Mouse (Mus musculus): ENCODE results near the gene Fgr. TPM values are rescaled to one million over a fixed set of nuclear protein-coding genes. Genes with fewer than 3 reads are reported as not detected.

Fgr gene
- polyA plus RNA-seq, 1 experiment, result not detected

DNA sequence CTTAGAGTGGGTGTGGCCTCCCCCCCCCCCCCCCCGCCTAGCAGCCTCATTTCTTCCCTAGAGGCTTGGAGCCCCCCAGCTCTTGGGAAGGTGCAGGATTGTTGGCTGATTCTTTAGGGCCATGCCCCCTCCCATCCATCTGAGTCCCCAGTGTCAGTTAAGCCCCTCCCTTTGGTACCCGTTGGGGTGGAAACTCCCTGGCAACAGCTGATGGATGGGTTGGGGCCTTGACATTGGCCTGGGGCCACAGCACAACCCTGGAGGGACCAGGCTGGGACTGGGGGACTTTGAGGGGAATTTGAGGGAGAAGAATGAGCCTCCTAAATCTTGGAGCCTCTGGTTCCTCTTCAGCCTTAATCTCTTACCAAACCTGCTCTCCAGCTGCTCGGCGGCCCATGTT, 50.5 kb downstream of the Fgr start:
- TF ChIP-seq CTCF (IDR thresholded peaks at IDR 0.05; ENCODE audit: insufficient read depth, low read depth, low read length) (no peak), POLR2A (IDR thresholded peaks at IDR 0.05; ENCODE audit: insufficient read depth, low read depth, low read length) (no peak)
- Histone ChIP-seq H3K4me1 (ENCODE audit: control insufficient read depth, insufficient read depth, low read length) (peaks cover 72% of the 10 kb centered on the region), H3K27ac (ENCODE audit: insufficient read depth, low read depth, low read length) (no peak overlapping the region), H3K4me3 (ENCODE audit: insufficient read depth, low read depth, low read length) (no peak overlapping the region)
- WGBS, result 38% methylated on average over 3 of the region's 4 CpGs

DNA sequence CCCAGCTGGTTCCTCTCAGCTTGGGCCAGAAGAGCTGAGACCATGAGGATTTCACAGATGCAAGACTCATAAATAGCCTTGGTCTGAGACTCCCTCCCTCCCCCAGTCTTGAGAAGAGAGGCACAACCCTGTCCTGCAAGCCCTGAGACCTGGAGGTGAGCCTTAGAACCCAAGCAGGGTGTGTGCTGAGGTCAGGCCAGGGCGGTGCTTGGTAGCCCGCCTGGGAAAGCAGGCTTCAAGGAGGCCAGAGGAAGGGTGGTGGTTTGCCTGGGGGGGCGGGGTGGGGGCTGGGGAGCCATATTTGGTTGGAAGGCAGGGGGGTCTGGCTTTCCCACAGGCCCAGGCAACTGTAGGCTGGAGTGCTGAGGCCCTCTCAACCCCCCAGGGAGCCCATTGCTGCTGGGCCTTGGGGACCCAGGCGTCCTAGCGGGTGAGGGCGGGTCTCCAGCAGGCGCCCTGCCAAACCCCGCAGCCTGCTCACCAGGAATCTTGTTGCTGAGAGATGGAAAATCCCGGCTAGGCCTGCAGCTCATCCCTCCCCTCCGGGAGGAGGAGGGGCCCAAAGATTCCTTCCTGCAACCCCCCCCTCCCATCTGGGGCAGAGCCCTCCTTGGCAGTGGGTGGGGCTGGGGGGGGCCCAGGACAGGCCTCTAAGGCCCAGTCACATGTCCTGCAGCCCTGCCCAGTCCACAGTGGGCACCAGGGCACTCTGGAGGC, 51.2 kb downstream of the Fgr start:
- 17% methylated on average over 9 of the region's 10 CpGs for WGBS
- Histone ChIP-seq H3K4me3 (ENCODE audit: insufficient read depth, low read depth, low read length) (no peak overlapping the region), H3K4me1 (ENCODE audit: control insufficient read depth, insufficient read depth, low read length) (peaks cover 67% of the 10 kb centered on the region), H3K27ac (ENCODE audit: insufficient read depth, low read depth, low read length) (no peak overlapping the region)
- TF ChIP-seq POLR2A (IDR thresholded peaks at IDR 0.05; ENCODE audit: insufficient read depth, low read depth, low read length) (no peak), CTCF (IDR thresholded peaks at IDR 0.05; ENCODE audit: insufficient read depth, low read depth, low read length) (no peak)

DNA sequence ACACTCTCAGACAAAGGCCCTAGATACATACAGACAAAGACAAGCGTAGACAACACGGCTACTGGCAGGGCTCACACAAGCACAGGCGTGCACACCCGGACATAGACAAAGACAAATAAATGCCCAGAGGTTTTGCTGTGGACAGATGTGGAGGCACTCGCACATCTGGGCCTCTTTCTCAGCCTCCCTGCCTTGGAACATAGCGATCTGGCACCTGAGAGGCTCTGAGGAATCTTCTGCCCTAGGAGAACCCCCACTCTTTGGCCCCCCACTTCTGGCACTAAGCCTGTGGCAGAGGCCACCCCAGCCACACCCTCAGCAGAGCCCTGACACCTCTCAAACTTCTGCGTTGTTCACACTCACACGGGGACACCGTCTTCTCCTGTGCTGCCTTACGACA, 52.4 kb downstream of the Fgr start:
- peaks cover 56% of the 10 kb centered on the region for H3K4me1 ChIP-seq (ENCODE audit: control insufficient read depth, insufficient read depth, low read length)
- no peak for TF ChIP-seq CTCF (IDR thresholded peaks at IDR 0.05; ENCODE audit: insufficient read depth, low read depth, low read length)
- no peak for TF ChIP-seq POLR2A (IDR thresholded peaks at IDR 0.05; ENCODE audit: insufficient read depth, low read depth, low read length)
- no peak overlapping the region for H3K27ac ChIP-seq (ENCODE audit: insufficient read depth, low read depth, low read length)
- WGBS, result 61% methylated on average over 10 of the region's 10 CpGs
- H3K4me3 ChIP-seq (ENCODE audit: insufficient read depth, low read depth, low read length), result no peak overlapping the region

DNA sequence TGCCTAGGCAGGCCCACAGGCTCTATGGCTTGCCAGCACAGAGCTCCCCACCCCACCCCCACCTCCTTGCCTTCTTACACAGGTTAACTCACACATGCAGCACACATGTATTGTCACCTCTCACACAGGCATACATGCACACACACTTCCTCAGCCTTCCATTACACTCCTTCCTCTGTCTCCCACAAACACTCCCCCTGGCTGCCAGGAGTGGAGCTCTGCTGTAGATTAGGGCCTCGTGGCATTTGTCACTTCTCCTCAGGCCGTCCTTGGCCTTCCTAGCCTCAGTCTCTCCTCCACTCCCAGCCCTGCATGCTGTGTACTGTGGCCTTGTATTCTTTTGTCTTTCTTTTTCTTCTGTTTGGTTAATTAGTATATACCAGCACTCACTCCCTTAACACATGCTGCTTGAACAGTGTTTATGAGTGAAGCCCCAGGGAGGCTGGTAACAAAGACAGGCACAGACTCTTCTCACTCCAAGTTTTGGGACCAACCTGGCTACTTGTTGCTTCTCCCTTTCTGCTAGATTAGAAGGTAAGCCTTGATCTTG, 53.0 kb downstream of the Fgr start:
- no peak for TF ChIP-seq POLR2A (IDR thresholded peaks at IDR 0.05; ENCODE audit: insufficient read depth, low read depth, low read length)
- 0 out of 2 replicates have a peak, but pooled peaks have one; percentile 15 for TF ChIP-seq CTCF (IDR thresholded peaks at IDR 0.05; ENCODE audit: insufficient read depth, low read depth, low read length)
- no peak overlapping the region; the same call in 1 of the 2 replicates for H3K27ac ChIP-seq (ENCODE audit: insufficient read depth, low read depth, low read length)
- H3K4me1 ChIP-seq (ENCODE audit: control insufficient read depth, insufficient read depth, low read length), result peaks cover 54% of the 10 kb centered on the region
- WGBS, result 18% methylated on average over 2 of the region's 2 CpGs
- H3K4me3 ChIP-seq (ENCODE audit: insufficient read depth, low read depth, low read length), result no peak overlapping the region

DNA sequence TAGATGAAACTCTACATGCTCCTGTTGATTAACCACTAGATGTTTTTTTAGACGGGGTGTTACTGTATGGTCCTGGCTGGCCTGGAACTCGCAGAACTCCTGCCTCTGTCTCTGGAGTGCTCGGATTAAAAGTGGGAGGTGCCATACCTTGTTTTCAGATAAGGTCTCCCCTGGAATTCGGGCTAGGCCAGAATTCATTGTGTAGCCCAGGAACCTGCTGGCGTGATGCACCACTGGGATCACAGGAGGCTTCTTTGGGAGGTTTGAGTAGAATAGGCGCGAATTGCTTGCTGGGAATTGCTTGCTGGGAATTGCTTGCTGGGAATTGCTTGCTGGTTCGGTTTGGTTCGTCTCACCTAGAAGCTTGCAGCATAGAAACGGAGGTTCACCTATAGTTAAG, 53.8 kb downstream of the Fgr start:
- Histone ChIP-seq H3K27ac (ENCODE audit: insufficient read depth, low read depth, low read length) (no peak overlapping the region), H3K4me1 (ENCODE audit: control insufficient read depth, insufficient read depth, low read length) (peaks cover 51% of the 10 kb centered on the region), H3K4me3 (ENCODE audit: insufficient read depth, low read depth, low read length) (no peak overlapping the region)
- no peak for TF ChIP-seq CTCF (IDR thresholded peaks at IDR 0.05; ENCODE audit: insufficient read depth, low read depth, low read length)
- no peak for TF ChIP-seq POLR2A (IDR thresholded peaks at IDR 0.05; ENCODE audit: insufficient read depth, low read depth, low read length)
- WGBS, result 72% methylated on average over 10 of the region's 10 CpGs

DNA sequence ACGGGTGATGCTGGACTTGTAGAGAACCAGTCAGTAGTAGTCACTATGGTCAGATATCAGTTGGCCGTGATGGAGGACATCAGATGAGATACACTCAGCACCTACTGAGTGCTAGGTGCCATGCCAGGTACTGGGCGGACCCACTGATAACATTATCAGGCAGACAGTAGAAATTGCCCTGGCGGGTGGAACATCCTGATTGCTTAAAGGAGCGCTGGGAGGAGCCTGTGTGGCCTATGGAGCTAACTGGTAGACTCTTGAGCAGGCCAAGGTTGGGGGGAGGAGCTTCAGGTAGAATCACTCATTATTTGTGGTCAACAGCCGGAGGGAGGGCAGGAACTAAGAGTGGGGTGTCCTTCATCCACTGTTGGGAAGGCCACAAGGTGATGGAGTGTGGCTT, 54.3 kb downstream of the Fgr start:
- Histone ChIP-seq H3K4me1 (ENCODE audit: control insufficient read depth, insufficient read depth, low read length) (peaks cover 47% of the 10 kb centered on the region), H3K4me3 (ENCODE audit: insufficient read depth, low read depth, low read length) (no peak overlapping the region), H3K27ac (ENCODE audit: insufficient read depth, low read depth, low read length) (no peak overlapping the region)
- TF ChIP-seq CTCF (IDR thresholded peaks at IDR 0.05; ENCODE audit: insufficient read depth, low read depth, low read length) (no peak), POLR2A (IDR thresholded peaks at IDR 0.05; ENCODE audit: insufficient read depth, low read depth, low read length) (no peak)
- 92% methylated on average over 6 of the region's 6 CpGs for WGBS

DNA sequence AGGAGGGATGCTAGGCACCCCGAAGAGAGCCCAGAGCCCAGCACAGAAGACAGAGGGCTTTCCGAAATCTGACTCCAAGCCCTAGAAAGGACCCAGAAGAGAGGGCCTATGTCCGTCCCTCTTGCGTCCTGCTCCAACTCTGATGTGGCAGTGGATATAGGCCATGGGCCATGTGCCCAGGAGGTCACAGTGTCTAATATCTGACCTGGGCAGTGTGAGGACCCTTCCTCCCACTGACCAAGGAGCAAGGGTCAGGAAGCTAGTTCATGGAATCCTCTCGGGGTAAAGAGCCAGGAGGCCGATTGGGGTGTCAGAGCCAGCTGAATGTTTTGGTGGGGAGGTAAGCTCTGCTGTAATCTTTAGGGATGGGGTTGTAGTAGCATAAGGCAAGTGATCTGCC, 55.0 kb downstream of the Fgr start:
- no peak overlapping the region for H3K27ac ChIP-seq (ENCODE audit: insufficient read depth, low read depth, low read length)
- peaks cover 41% of the 10 kb centered on the region for H3K4me1 ChIP-seq (ENCODE audit: control insufficient read depth, insufficient read depth, low read length)
- H3K4me3 ChIP-seq (ENCODE audit: insufficient read depth, low read depth, low read length), result no peak overlapping the region
- 73% methylated on average over 6 of the region's 6 CpGs for WGBS
- TF ChIP-seq CTCF (IDR thresholded peaks at IDR 0.05; ENCODE audit: insufficient read depth, low read depth, low read length), result no peak
- TF ChIP-seq POLR2A (IDR thresholded peaks at IDR 0.05; ENCODE audit: insufficient read depth, low read depth, low read length), result no peak

DNA sequence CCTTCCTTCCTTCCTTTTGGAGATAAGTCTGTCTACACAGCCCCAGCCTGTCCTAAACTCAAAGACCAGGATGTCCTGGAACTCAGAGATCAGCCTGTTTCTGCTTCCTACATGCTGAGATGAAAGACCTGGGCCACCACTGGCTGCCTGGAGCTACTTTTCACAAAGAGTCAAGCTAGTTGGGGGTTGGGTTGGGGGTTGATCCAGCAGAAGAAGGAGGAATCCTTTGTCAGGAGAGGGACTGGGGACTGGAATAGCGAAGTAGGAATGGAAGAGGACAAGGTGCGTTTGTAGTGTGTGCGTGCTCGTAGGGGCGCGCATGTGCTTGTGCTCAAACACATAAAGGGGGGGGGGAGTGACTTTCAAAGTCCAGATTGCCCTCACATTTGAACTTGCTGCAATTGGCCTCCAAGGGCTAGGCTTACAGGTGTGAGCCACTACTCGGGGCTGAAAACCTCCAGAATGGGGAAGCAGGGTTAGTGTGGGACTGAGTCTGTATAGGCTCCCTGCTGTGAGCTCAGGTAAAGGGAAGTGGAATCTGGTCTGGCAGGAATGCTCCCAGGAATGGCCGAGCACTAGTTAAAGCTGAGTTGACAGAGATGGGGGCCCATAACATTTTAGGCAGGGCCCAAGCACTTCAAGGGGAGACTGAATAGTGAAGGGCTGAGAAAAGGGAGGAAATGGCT, 58.7 kb downstream of the Fgr start:
- H3K27ac ChIP-seq (ENCODE audit: insufficient read depth, low read depth, low read length), result no peak overlapping the region
- H3K4me3 ChIP-seq (ENCODE audit: insufficient read depth, low read depth, low read length), result no peak overlapping the region
- H3K4me1 ChIP-seq (ENCODE audit: control insufficient read depth, insufficient read depth, low read length), result peaks cover 34% of the 10 kb centered on the region
- TF ChIP-seq CTCF (IDR thresholded peaks at IDR 0.05; ENCODE audit: insufficient read depth, low read depth, low read length) (no peak), POLR2A (IDR thresholded peaks at IDR 0.05; ENCODE audit: insufficient read depth, low read depth, low read length) (no peak)
- 94% methylated on average over 8 of the region's 8 CpGs for WGBS

DNA sequence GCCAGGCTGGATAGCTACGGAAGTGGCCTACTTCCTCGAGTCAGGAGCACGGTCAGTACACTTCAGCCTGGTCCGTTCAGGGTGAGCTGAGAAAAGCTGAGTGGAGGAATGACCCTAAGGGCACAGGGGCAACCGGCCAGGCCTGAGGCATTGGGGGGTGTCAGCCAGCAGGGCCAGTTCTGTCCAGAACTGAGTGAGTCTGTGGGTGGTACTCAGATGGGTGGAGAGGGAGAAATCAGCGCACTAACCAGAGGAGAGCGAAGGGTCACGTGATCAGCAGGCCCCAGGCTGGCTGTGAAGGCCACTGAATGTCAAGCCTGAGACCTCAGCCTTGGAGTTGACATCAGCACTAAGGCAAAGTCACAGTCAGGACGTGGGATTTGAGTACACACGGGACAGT, 60.6 kb downstream of the Fgr start:
- Histone ChIP-seq H3K27ac (ENCODE audit: insufficient read depth, low read depth, low read length) (no peak overlapping the region), H3K4me3 (ENCODE audit: insufficient read depth, low read depth, low read length) (no peak overlapping the region), H3K4me1 (ENCODE audit: control insufficient read depth, insufficient read depth, low read length) (peaks cover 42% of the 10 kb centered on the region)
- 73% methylated on average over 10 of the region's 10 CpGs for WGBS
- TF ChIP-seq CTCF (IDR thresholded peaks at IDR 0.05; ENCODE audit: insufficient read depth, low read depth, low read length) (no peak), POLR2A (IDR thresholded peaks at IDR 0.05; ENCODE audit: insufficient read depth, low read depth, low read length) (no peak)

All from olfactory bulb, adult 2 months (tissue).